Mouse (Mus musculus): ENCODE data around the gene Cacna1c.

DNA sequence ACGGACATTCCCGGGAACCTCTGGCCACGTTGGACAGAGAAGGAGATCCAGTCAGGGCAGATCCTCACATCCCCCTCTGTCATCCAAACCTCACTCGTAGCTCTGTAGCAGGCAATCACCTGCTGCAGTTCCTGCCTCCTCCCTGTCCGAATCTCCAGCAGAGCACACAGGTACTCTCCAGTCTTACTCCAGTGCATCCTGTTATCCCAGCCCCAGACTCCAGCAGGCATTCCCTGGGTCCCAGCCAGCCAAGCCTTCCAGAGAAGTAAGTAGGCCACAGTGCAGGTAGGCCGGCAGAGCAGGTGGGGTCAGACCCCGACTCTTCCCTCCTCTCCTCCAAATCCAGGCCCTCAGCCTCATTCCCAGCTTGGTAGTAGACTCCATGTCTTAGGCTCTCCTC, 186.7 kb downstream of the Cacna1c start:
- TF ChIP-seq CTCF (conservative IDR thresholded peaks at IDR 0.05; ENCODE audit: low read length) (no peak), NANOG (IDR thresholded peaks at IDR 0.05; ENCODE audit: borderline replicate concordance, low read length) (no peak)
